Mouse (Mus musculus) lung, adult 2 months (tissue): ENCODE data around the gene Arhgap23.

Source experiments
- CTCF ChIP-seq: fragments of 200-500 bp; IDR thresholded peaks from 2 replicates; pipeline ENCODE4 v1.5.1; 2011; ENCODE audit warnings: mild to moderate bottlenecking, low read length, control low read depth; ENCODE audit not compliant: insufficient read depth
- POLR2A ChIP-seq: fragments of 200-500 bp; IDR thresholded peaks from 2 replicates; pipeline ENCODE4 v1.6.1; 2011; ENCODE audit warnings: low read depth, mild to moderate bottlenecking, control low read depth, low read length, borderline replicate concordance; ENCODE audit errors: extremely low read depth

DNA sequence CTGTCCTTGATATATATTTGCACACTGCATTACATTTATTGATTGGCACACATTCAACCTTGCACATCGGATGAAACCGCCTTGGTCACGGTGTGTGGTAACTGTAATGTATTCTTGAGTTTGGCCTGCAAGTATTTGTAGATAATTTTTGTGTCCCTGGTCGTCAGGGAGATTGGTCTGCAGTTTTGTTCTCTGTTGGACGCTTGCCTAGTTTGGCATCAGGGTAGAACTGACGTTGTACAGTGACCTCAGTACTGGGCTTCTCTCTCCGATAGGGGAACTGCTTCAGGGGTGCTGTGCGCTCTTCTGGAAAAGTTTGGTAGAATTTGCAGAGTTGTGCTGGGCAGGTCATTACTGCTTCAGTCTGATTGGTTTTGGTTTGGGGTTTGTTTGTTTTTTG, 64.5 kb downstream of the Arhgap23 start:
- TF ChIP-seq CTCF (no peak), POLR2A (no peak)
